Comparison of ENCODE assay signal across 8 mouse cellular contexts in genomic region chr12:82169571-82170431, GRCm38 (mm10). TPM values are rescaled to one million over a fixed set of nuclear protein-coding genes. Genes with fewer than 3 reads are reported as not detected.
DNase-seq lines count a peak whose midpoint lies in the region; ATAC-seq and TF ChIP-seq lines count a peak whose summit lies in the region.

No protein-coding gene starts in this region.

- H3K4me3 ChIP-seq in E14TG2a.4 (replicated peaks; ENCODE audit: low read length), result peak overlapping the region; percentile 97
- H3K4me3 ChIP-seq in forebrain, postnatal 0 days (ENCODE audit: low read depth, low read length), result peak overlapping the region; percentile 85
- peak overlapping the region; percentile 94 for H3K4me3 ChIP-seq in lung, adult 2 months (replicated peaks; ENCODE audit: extremely low read depth, low read depth, low read length)
- H3K4me3 ChIP-seq in neural tube, embryonic 15.5 days (replicated peaks), result peak overlapping the region; percentile 74

- TF ChIP-seq POLR2A in lung, adult 2 months (IDR thresholded peaks at IDR 0.05; ENCODE audit: borderline replicate concordance, extremely low read depth, low read depth, low read length), result peak; percentile 31; the same call in 1 of the 2 replicates

- peak overlapping the region; percentile 96 for H3K27ac ChIP-seq in forebrain, postnatal 0 days (ENCODE audit: low read depth, low read length)
- peak overlapping the region; percentile 93 for H3K27ac ChIP-seq in neural tube, embryonic 15.5 days (replicated peaks)

- DNase-seq in cerebellum, adult 11 months, result peak; percentile 57
- DNase-seq in forebrain, postnatal 0 days, result peak; percentile 86
- DNase-seq in heart, postnatal 4 days, result peak; percentile 72
- DNase-seq in layer of hippocampus, adult 8-10 months (ENCODE audit: low spot score in 2 of 2), result peak; percentile 42 to 71
- peak; percentile 75 for DNase-seq in lung, adult 2 months
- DNase-seq in thymus, adult 18-20 months, result peak; percentile 64 to 68

- no peak for TF ChIP-seq CTCF in E14TG2a.4 (conservative IDR thresholded peaks at IDR 0.05; ENCODE audit: low read length)
- TF ChIP-seq CTCF in forebrain, postnatal 0 days (IDR thresholded peaks at IDR 0.05; ENCODE audit: low read depth), result peak; percentile 38; the same call in 1 of the 2 replicates
- TF ChIP-seq CTCF in lung, adult 2 months (IDR thresholded peaks at IDR 0.05; ENCODE audit: insufficient read depth, low read length), result no peak

- H3K9ac ChIP-seq in forebrain, postnatal 0 days, result peak overlapping the region; percentile 92
- H3K9ac ChIP-seq in neural tube, embryonic 15.5 days (replicated peaks), result peak overlapping the region; percentile 85

- ATAC-seq in forebrain, postnatal 0 days, result peak; percentile 63
- peak; percentile 71 for ATAC-seq in neural tube, embryonic 15.5 days (ENCODE audit: low FRiP score)

- peaks cover 21% of the 10 kb centered on the region for H3K27me3 ChIP-seq in E14TG2a.4 (ENCODE audit: insufficient read depth, low read length)
- no peaks in the 10 kb centered on the region for H3K27me3 ChIP-seq in forebrain, postnatal 0 days (ENCODE audit: insufficient read depth, low read length)
- H3K27me3 ChIP-seq in neural tube, embryonic 15.5 days (replicated peaks), result no peaks in the 10 kb centered on the region

- no peaks in the 10 kb centered on the region for H3K9me3 ChIP-seq in E14TG2a.4 (ENCODE audit: low read length)
- no peaks in the 10 kb centered on the region for H3K9me3 ChIP-seq in forebrain, postnatal 0 days (ENCODE audit: low read length)
- no peaks in the 10 kb centered on the region for H3K9me3 ChIP-seq in neural tube, embryonic 15.5 days (replicated peaks)

- H3K4me2 ChIP-seq in forebrain, postnatal 0 days (ENCODE audit: low read depth), result peak overlapping the region; percentile 90
- peak overlapping the region; percentile 94 for H3K4me2 ChIP-seq in neural tube, embryonic 15.5 days

- peaks cover 56% of the 10 kb centered on the region for H3K4me1 ChIP-seq in E14TG2a.4 (replicated peaks; ENCODE audit: low read depth, low read length)
- peaks cover 16% of the 10 kb centered on the region for H3K4me1 ChIP-seq in forebrain, postnatal 0 days (ENCODE audit: insufficient read depth)
- H3K4me1 ChIP-seq in lung, adult 2 months (ENCODE audit: control insufficient read depth, insufficient read depth, low read length), result peaks cover 13% of the 10 kb centered on the region
- peaks cover 54% of the 10 kb centered on the region for H3K4me1 ChIP-seq in neural tube, embryonic 15.5 days

- under 1% methylated on average over 82 of the region's 109 CpGs for WGBS in forebrain, postnatal 0 days
- under 1% methylated on average over 101 of the region's 109 CpGs for WGBS in lung, adult 2 months
- under 1% methylated on average over 90 of the region's 109 CpGs for WGBS in neural tube, embryonic 15.5 days

- no peaks in the 10 kb centered on the region for H3K36me3 ChIP-seq in E14TG2a.4 (ENCODE audit: insufficient read depth, low read length)
- no peaks in the 10 kb centered on the region for H3K36me3 ChIP-seq in forebrain, postnatal 0 days (ENCODE audit: insufficient read depth)
- H3K36me3 ChIP-seq in neural tube, embryonic 15.5 days, result no peaks in the 10 kb centered on the region

RNA-seq across cellular contexts. Expression of gene Sipa1l1, which starts 0.7 kb away (rescaled TPM):
- total RNA-seq in forebrain, postnatal 0 days (2014; rRNA removed), result 38.1 and 43.1 TPM in 2 replicates
- polyA plus RNA-seq in forebrain, postnatal 0 days (2015; fragmentation: Nextera tagmentation; extraction: Ambion mirVana), result 7.8 and 13.4 TPM in 2 replicates
- 10 to 100 TPM; 28.4 to 29.0 TPM for total RNA-seq in heart, postnatal 4 days (2021)
- 100 to 1,000 TPM; 199 to 249 (median 219) TPM for total RNA-seq in layer of hippocampus, adult 8-10 months (2022)
- 25.3 and 26.9 TPM in 2 replicates for polyA plus RNA-seq in lung, adult 2 months (2012; rRNA removed)
- 10.9 and 16.9 TPM in 2 replicates for polyA plus RNA-seq in neural tube, embryonic 15.5 days (2015; fragmentation: Nextera tagmentation; extraction: Ambion mirVana)

Comparison
In these comparisons a context has a peak if more than half of its experiments do, and no peak if none do; other contexts are left out.
1. Peak in every context shown above with its lines: DNase-seq, ATAC-seq, H3K4me3 ChIP-seq and H3K27ac ChIP-seq.